Mouse (Mus musculus) stomach, postnatal 0 days (tissue): ENCODE results near the gene Pfn3. TPM values are rescaled to one million over a fixed set of nuclear protein-coding genes. Genes with fewer than 3 reads are reported as not detected.

Experiments used
- ATAC-seq: fragments of 200-750 bp; cut with Nextera tagmentation; 2 replicates; pipeline ENCODE4 v1.8.0; 2017; ENCODE audit not compliant: low FRiP score, low TSS enrichment
- DNase-seq: peaks from one replicate; pipeline ENCODE4 v3.0.0-alpha.2; 2016; ENCODE audit warnings: low spot score
- H3K27ac ChIP-seq: fragments of 300-500 bp; sonication (generic); replicated peaks from 2 replicates; pipeline ENCODE4 v1.5.1; 2014; ENCODE audit warnings: mild to moderate bottlenecking, control low read depth
- H3K27me3 ChIP-seq: fragments of 300-500 bp; sonication (generic); 2 replicates; pipeline ENCODE4 v1.6.1; 2014; ENCODE audit warnings: low read length; ENCODE audit not compliant: control insufficient read depth, insufficient read depth
- H3K36me3 ChIP-seq: fragments of 300-500 bp; sonication (generic); 2 replicates; pipeline ENCODE4 v1.6.1; 2014; ENCODE audit warnings: low read length, mixed read lengths; ENCODE audit not compliant: control insufficient read depth, insufficient read depth
- H3K4me1 ChIP-seq: fragments of 300-500 bp; sonication (generic); replicated peaks from 2 replicates; pipeline ENCODE4 v1.6.1; 2014; ENCODE audit warnings: antibody characterized with exemption; ENCODE audit not compliant: control insufficient read depth, insufficient read depth
- H3K4me2 ChIP-seq: fragments of 300-500 bp; sonication (generic); replicated peaks from 2 replicates; pipeline ENCODE4 v1.6.1; 2014; ENCODE audit warnings: low read depth, mild to moderate bottlenecking, control low read depth, moderate library complexity
- H3K4me3 ChIP-seq: fragments of 300-500 bp; sonication (generic); 2 replicates; pipeline ENCODE4 v1.5.1; 2014; ENCODE audit warnings: low read depth, low read length, control low read depth
- H3K9ac ChIP-seq: fragments of 300-500 bp; sonication (generic); 2 replicates; pipeline ENCODE4 v1.6.1; 2014; ENCODE audit warnings: mild to moderate bottlenecking, low read length, control low read depth, mixed read lengths
- H3K9me3 ChIP-seq: fragments of 300-500 bp; sonication (generic); 2 replicates; pipeline ENCODE4 v1.6.1; 2016; ENCODE audit warnings: low read length; ENCODE audit not compliant: control insufficient read depth
- CTCF ChIP-seq: IDR thresholded peaks from 2 replicates; pipeline ENCODE4 v1.5.1; 2016; ENCODE audit warnings: antibody characterized with exemption, low read depth, mild to moderate bottlenecking, moderate library complexity
- EP300 ChIP-seq: optimal IDR thresholded peaks from 2 replicates; pipeline ENCODE3; 2016; ENCODE audit warnings: antibody characterized with exemption
- WGBS: fragments of 180-500 bp; shearing (Covaris S2); extraction: QIAGEN DNeasy Blood & Tissue Kit; methylation state at CpG from one replicate; pipeline ENCODE4 v1.1.7; 2014; 5-methylcytosine and 5-hydroxymethylcytosine counted together
- polyA plus RNA-seq: library from polyadenylated mRNA; unstranded; fragments of >200 nt; fragmentation: Nextera tagmentation; extraction: Ambion mirVana; gene quantifications from 2 replicates; pipeline ENCODE4 v1.2.1, GENCODE M21; 2015

Pfn3 gene
- not detected in 2 replicates for polyA plus RNA-seq

GRCm38 (mm10) chr13:55414743-55415380 lies at the start of gene Pfn3:
Gene Pfn3, minus strand, starts transcription at chr13:55415232.
- TF ChIP-seq CTCF = no peak
- no peak for TF ChIP-seq EP300
- Histone ChIP-seq H3K27ac (no peak within 1 kb of the TSS), H3K9ac (0 out of 2 replicates have a peak within 1 kb of the TSS, but pooled peaks have one; percentile 27), H3K9me3 (no peaks in the 10 kb centered on the region), H3K27me3 (no peaks in the 10 kb centered on the region; the same call in 1 of the 2 replicates), H3K36me3 (no peaks in the 10 kb centered on the region), H3K4me1 (no peaks in the 10 kb centered on the region), H3K4me2 (peak within 1 kb of the TSS; percentile 29), H3K4me3 (peak within 1 kb of the TSS; percentile 22)
- 9% methylated on average over 41 of the region's 41 CpGs for WGBS
- DNase-seq (peak; percentile 81), ATAC-seq (peak; percentile 54)

- under 1% methylated on average over 76 of the region's 84 CpGs for WGBS
- H3K4me3 ChIP-seq = peak within 1 kb of the TSS; percentile 55
- 0 out of 2 replicates have a peak, but pooled peaks cover 5% of the 10 kb centered on the region for H3K4me1 ChIP-seq
- ATAC-seq (peak; percentile 38; the same call in 1 of the 2 replicates), DNase-seq (peak; percentile 42)
- H3K27me3 ChIP-seq = no peaks in the 10 kb centered on the region
- no peaks in the 10 kb centered on the region for H3K9me3 ChIP-seq
- H3K4me2 ChIP-seq = peak within 1 kb of the TSS; percentile 96
- H3K9ac ChIP-seq = peak within 1 kb of the TSS; percentile 65
- 0 out of 2 replicates have a peak within 1 kb of the TSS, but pooled peaks have one; percentile 24 for H3K27ac ChIP-seq
- H3K36me3 ChIP-seq = peaks cover 4% of the 10 kb centered on the region
- TF ChIP-seq EP300 = no peak
- no peak for TF ChIP-seq CTCF
Observed at GRCm38 (mm10) chr13:55464027-55464884, 49.2 kb upstream of the Pfn3 start, which contains the start of gene Prr7. Gene Prr7, plus strand, starts transcription at chr13:55464267.

- WGBS = 14% methylated on average over 14 of the region's 14 CpGs
- DNase-seq (no peak), ATAC-seq (0 out of 2 replicates have a peak, but pooled peaks have one; percentile 1)
- no peak overlapping the region for H3K27ac ChIP-seq
- TF ChIP-seq CTCF = no peak
- no peak for TF ChIP-seq EP300
- H3K4me2 ChIP-seq = peak overlapping the region; percentile 96
- H3K4me3 ChIP-seq = peak overlapping the region; percentile 55
- H3K4me1 ChIP-seq = 0 out of 2 replicates have a peak, but pooled peaks cover 5% of the 10 kb centered on the region
- peaks cover 6% of the 10 kb centered on the region for H3K36me3 ChIP-seq
- H3K27me3 ChIP-seq = no peaks in the 10 kb centered on the region
- H3K9me3 ChIP-seq = no peaks in the 10 kb centered on the region
- H3K9ac ChIP-seq = peak overlapping the region; percentile 65; the same call in 1 of the 2 replicates
Observed at GRCm38 (mm10) chr13:55463399-55464026, 48.5 kb upstream of the Pfn3 start.

GRCm38 (mm10) chr13:55462965-55463364 lies 47.9 kb upstream of the Pfn3 start:
- H3K4me1 ChIP-seq = 0 out of 2 replicates have a peak, but pooled peaks cover 5% of the 10 kb centered on the region
- no peaks in the 10 kb centered on the region for H3K27me3 ChIP-seq
- ATAC-seq = no peak
- H3K36me3 ChIP-seq = peaks cover 10% of the 10 kb centered on the region
- 49% methylated on average over 2 of the region's 2 CpGs for WGBS
- TF ChIP-seq CTCF (no peak), EP300 (no peak)
- no peak overlapping the region for H3K4me3 ChIP-seq
- H3K4me2 ChIP-seq = no peak overlapping the region
- no peak overlapping the region for H3K27ac ChIP-seq
- no peaks in the 10 kb centered on the region for H3K9me3 ChIP-seq
- no peak overlapping the region for H3K9ac ChIP-seq
- DNase-seq = no peak

- Histone ChIP-seq H3K9ac (no peak overlapping the region), H3K36me3 (peaks cover 15% of the 10 kb centered on the region), H3K4me3 (no peak overlapping the region), H3K4me2 (no peak overlapping the region), H3K9me3 (no peaks in the 10 kb centered on the region), H3K27ac (0 out of 2 replicates have a peak overlapping the region, but pooled peaks have one; percentile 25), H3K27me3 (no peaks in the 10 kb centered on the region), H3K4me1 (no peaks in the 10 kb centered on the region)
- ATAC-seq (peak; percentile 59), DNase-seq (peak; percentile 73)
- 71% methylated on average over 16 of the region's 16 CpGs for WGBS
- TF ChIP-seq EP300 (no peak), CTCF (no peak)
Observed at GRCm38 (mm10) chr13:55451785-55452549, 36.9 kb upstream of the Pfn3 start.
